Mouse (Mus musculus) megakaryocyte, adult 5-6 weeks (primary cell): ENCODE results near the gene Ip6k3. TPM values are rescaled to one million over a fixed set of nuclear protein-coding genes. Genes with fewer than 3 reads are reported as not detected.

ENCODE experiments used
- total RNA-seq, 2 experiments: library from RNA; stranded (forward) in 1 of 2; stranded (reverse) in 1 of 2; fragments of 153-499, 151-499 nt in 1 of 2; fragments of 221-1000, 200-1000 nt in 1 of 2; gene quantifications; 2 replicates each; pipeline versions ENCODE4 v1.2.3 to v1.2.4; 2015 to 2017

Ip6k3 gene
- total RNA-seq, 2 experiments from 2014 or later, result 1.3 to 1.6 TPM

Other genes starting within 250 kb of the Ip6k3 start
- 11.6 and 11.7 TPM in 2 replicates for gene Phf1, start 234.7 kb downstream of the Ip6k3 start, total RNA-seq (2015)
- gene Phf1, start 234.7 kb downstream of the Ip6k3 start, total RNA-seq (2017), result 10.6 and 15.5 TPM in 2 replicates
- 138 and 155 TPM in 2 replicates for gene Cuta, start 228.2 kb downstream of the Ip6k3 start, total RNA-seq (2015)
- 56.9 and 73.0 TPM in 2 replicates for gene Cuta, start 228.2 kb downstream of the Ip6k3 start, total RNA-seq (2017)
- 1.6 and 3.9 TPM in 2 replicates for gene Syngap1, start 226.5 kb downstream of the Ip6k3 start, total RNA-seq (2015)
- gene Syngap1, start 226.5 kb downstream of the Ip6k3 start, total RNA-seq (2017), result 0.33 and 0.89 TPM in 2 replicates
- gene Zbtb9, start 194.6 kb downstream of the Ip6k3 start, total RNA-seq (2015), result 4.5 and 4.7 TPM in 2 replicates
- gene Zbtb9, start 194.6 kb downstream of the Ip6k3 start, total RNA-seq (2017), result 13.3 and 14.4 TPM in 2 replicates
- gene Bak1, start 138.8 kb downstream of the Ip6k3 start, total RNA-seq (2015), result 115 and 120 TPM in 2 replicates
- 70.4 and 71.5 TPM in 2 replicates for gene Bak1, start 138.8 kb downstream of the Ip6k3 start, total RNA-seq (2017)
- gene Itpr3, start 110.5 kb downstream of the Ip6k3 start, total RNA-seq (2015), result 5.9 and 6.2 TPM in 2 replicates
- gene Itpr3, start 110.5 kb downstream of the Ip6k3 start, total RNA-seq (2017), result 10.9 and 12.2 TPM in 2 replicates
- gene Uqcc2, start 33.9 kb downstream of the Ip6k3 start, total RNA-seq (2015), result 92.0 and 94.4 TPM in 2 replicates
- 88.7 and 110 TPM in 2 replicates for gene Uqcc2, start 33.9 kb downstream of the Ip6k3 start, total RNA-seq (2017)
- 16.2 and 19.9 TPM in 2 replicates for gene Lemd2, start 36.7 kb upstream of the Ip6k3 start, total RNA-seq (2015)
- gene Lemd2, start 36.7 kb upstream of the Ip6k3 start, total RNA-seq (2017), result 18.2 and 29.8 TPM in 2 replicates